Mouse (Mus musculus): ENCODE data around the gene Cfap43.

The Cfap43 gene

GRCm38 (mm10) chr19:47919126-47919965 lies at the start of gene Cfap43, which contains the start of gene Itprip:
Gene Cfap43 (minus strand): TSS chr19:47919287.
Gene Itprip (minus strand): TSS chr19:47919299.
- peak; percentile 92 for DNase-seq (ENCODE audit: low spot score)

GRCm38 (mm10) chr19:47958181-47958580 lies 39.1 kb upstream of the Cfap43 start:
- DNase-seq (ENCODE audit: low spot score), result no peak

GRCm38 (mm10) chr19:47953169-47953568 lies 34.1 kb upstream of the Cfap43 start:
- DNase-seq (ENCODE audit: low spot score), result no peak

- no peak for DNase-seq (ENCODE audit: low spot score)
These were observed 31.9 kb upstream of the Cfap43 start for GRCm38 (mm10) chr19:47950946-47951345.

GRCm38 (mm10) chr19:47946821-47947465 lies 27.9 kb upstream of the Cfap43 start:
- DNase-seq (ENCODE audit: low spot score), result no peak

DNA sequence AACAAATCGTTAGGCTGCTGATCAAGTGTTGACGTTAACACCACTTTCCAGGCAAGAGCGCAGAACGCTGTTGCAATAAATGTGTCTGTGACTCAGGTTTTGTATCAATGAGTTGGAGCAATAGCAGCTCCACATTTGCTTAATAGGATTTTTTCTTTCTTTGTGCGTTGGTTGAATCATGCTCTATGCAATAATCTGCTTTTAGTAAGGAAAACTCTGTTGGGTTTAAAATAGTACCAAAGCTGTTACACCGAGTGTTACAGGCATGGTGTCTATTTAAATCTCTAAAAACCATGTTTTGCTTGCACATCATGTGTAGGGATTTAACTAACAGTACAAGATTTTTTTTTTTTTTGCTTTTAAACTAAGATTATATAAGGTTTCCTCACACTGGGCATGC lies 20.3 kb upstream of the Cfap43 start:
- DNase-seq (ENCODE audit: low spot score), result no peak

GRCm38 (mm10) chr19:47937443-47938406 lies 18.6 kb upstream of the Cfap43 start, which contains the start of gene Cfap58:
Gene Cfap58 (plus strand): TSS chr19:47937675.
- DNase-seq (ENCODE audit: low spot score), result peak; percentile 63

DNA sequence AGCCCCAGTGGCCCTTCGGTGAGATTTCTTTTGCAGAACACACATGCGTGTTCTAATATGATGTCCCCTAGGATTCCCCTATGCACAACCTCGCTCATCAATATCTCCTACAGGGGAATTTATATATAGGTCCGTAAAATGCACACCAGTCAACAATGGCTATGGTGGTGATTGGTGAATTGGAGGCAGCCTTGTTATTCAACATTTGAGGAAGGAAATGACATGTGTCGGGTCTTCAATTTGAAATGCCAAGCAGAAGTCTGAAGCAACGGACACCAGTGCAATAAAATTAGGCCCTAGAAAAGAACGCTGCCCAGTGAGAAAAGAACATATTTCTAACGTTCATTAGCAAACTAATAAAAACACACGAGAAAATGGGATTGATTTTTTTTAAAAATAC lies 17.9 kb upstream of the Cfap43 start:
- no peak for DNase-seq (ENCODE audit: low spot score)

DNA sequence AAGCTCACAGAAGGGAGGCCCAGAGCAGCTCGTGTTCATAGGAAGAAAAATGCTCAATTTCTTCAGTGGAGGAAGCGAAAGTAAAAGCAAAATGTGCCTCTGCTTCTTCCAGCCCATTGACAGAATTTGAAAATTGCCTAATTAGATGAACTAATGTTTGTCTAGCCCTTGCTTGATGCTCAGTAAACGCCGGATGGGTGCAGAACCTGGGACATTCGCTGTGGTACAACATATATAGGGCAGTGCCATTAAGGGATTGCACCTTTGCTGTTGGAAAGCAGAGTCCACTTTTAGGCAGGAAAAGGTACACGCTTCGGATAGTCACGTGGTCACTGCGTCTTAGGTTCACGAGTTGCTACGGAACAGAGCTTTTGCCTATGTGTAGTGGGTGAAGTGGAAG lies 17.4 kb upstream of the Cfap43 start:
- DNase-seq (ENCODE audit: low spot score), result no peak

GRCm38 (mm10) chr19:47935530-47935929 lies 16.4 kb upstream of the Cfap43 start:
- no peak for DNase-seq (ENCODE audit: low spot score)

DNA sequence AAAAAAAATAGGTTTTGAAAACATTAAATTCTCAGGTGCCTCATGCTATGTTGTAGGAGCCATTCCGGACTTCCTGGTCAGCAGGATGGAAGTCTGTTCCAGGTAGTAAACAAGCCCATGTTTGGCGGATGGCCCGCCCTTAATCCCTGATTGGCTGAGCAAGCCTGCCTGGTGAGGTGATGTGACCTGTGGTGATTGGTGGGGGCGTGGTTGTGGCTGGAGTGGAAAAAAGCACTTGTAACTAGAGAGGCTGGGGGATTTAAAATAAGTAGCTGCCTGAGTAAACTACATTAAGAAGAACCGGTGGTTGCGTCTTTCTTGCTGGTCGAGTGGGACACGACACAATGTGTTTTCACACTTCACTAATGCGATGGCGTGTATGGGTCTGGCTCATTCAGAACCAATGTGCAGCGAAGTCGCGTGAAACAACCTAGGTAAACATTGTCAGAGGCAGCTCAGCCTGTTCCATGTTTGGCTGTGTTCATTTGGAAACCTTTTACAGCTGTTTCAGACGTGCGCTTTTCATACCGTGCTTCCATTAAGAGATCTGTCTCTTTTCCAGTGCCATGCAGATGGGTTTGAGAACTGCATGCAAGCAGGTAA lies 15.7 kb upstream of the Cfap43 start:
- DNase-seq (ENCODE audit: low spot score), result peak; percentile 50

DNA sequence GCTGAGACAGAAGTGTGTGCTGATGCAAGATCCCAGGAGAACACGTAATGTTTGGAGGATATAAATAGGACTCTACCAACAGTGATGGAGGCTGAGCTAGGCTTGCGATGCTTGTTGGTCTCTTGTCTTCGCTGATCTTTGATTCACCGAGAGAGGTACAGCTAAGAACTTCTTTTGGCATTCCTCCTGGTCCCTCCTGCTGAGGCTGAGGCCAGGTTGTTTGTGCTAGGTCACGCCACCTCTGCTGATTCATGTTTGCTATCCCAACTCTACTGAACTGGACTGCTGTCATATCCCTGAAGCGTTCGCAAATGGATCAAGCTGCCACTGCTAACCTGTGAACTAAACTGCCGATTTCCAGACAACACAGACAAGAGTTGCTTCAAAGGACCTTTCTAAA lies 15.1 kb upstream of the Cfap43 start:
- no peak for DNase-seq (ENCODE audit: low spot score)

DNA sequence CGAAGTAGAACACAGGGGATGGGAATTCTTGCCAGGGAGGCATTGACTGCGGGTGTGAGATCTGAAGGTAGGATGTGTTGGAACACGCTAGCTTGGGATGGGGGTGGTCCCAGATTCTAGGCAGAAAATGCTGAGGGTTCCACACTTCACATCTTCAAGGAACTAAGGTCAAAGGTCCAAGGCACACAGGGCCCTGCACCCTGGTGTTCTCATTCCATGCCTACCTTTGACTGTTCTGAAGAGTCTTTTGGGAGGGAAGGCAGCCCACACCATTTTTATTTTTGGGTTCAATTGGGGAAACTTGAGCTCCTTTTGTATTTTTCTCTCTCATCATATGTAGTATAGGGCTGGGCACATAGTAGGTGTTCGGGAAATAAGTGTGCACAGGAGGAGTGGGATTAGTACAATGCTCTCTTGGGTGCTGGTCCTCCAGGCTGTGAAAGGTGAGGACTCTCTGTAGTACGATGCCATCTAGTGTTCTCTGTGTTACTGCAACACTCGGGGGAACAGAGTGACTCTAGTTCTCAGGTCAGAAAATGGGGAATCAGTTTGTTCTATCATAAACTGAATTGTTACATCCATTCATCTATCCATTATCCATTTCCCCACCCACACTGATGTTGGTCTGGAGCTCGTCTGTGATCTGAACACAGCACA lies 13.0 kb upstream of the Cfap43 start:
- DNase-seq (ENCODE audit: low spot score), result peak; percentile 73

- peak; percentile 86 for DNase-seq (ENCODE audit: low spot score)
These were observed 10.0 kb upstream of the Cfap43 start for GRCm38 (mm10) chr19:47929043-47929442.

GRCm38 (mm10) chr19:47927032-47927431 lies 7.9 kb upstream of the Cfap43 start:
- no peak for DNase-seq (ENCODE audit: low spot score)

GRCm38 (mm10) chr19:47925819-47926218 lies 6.7 kb upstream of the Cfap43 start:
- DNase-seq (ENCODE audit: low spot score), result no peak

DNA sequence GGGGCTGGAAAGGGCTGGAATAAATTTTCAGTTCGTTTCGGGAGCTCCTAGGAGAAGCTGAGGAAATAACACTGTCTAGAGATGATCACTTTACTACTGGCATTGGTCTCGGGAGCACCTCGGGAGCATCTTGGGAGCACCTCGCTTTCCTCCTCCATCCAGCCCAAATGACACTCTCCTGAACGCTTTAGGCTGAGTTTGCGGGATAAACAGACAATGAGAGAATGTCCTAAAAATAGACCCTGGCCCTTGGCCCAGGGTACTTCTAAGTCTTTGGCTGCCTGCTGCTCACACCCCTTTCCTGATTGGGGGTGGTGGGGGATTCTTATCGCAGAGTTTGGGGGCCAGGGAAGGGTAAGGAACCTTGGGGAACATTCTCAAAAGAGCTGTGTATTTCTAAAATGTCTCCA lies 884 bp upstream of the Cfap43 start:
- DNase-seq (ENCODE audit: low spot score), result peak; percentile 66

GRCm38 (mm10) chr19:47918455-47919101 lies 509 bp downstream of the Cfap43 start:
- peak; percentile 60 for DNase-seq (ENCODE audit: low spot score)

GRCm38 (mm10) chr19:47918016-47918415 lies 1.1 kb downstream of the Cfap43 start:
- no peak for DNase-seq (ENCODE audit: low spot score)

DNA sequence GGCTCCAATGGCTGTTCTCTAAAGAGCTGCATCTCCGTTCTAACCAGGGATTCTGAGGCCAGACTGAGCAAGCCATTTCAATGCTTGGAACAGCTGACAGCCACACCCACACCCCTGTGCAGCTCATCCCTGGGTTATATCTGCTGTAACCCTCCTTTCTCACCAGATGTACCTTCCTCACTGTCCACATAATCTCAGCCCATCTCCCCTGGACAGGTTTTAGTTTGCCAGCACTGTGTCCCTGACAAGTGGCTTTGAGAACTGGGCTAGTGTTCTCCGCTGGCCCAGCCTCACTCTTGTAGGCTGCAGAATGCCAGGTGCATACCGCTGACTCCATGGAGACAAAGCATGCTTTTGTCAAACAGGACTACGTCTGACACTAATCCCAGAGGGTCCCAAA lies 1.7 kb downstream of the Cfap43 start:
- no peak for DNase-seq (ENCODE audit: low spot score)

DNA sequence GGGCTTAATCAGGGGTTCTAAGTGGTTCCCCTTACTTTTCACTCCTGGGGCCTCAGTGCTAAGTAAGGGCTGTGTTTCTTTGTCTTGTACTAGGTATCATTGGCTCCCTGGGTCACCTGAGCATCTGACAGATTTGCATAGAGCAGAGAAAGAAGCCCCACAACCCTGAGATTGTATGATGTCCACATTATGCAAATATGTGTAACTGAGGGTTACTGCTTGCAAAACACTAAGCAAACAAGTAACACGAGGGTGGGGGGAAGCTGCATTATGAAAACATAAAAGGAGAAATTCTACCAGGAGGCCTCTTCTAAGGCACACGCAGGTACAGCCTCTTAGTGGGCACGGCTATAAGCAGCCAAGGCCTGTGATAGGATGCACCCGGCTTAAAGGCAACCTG lies 3.8 kb downstream of the Cfap43 start:
- no peak for DNase-seq (ENCODE audit: low spot score)
